Mouse (Mus musculus): ENCODE results near the gene Cyld. TPM values are rescaled to one million over a fixed set of nuclear protein-coding genes. Genes with fewer than 3 reads are reported as not detected.

Cyld gene
- total and polyA plus RNA-seq, 3 experiments = 7.2 to 7.8 TPM; not detected in 1

- H3K9ac ChIP-seq (ENCODE audit: control insufficient read depth, low read depth, low read length, poor library complexity, severe bottlenecking) = no peak overlapping the region
- H3K4me3 ChIP-seq (ENCODE audit: control insufficient read depth in 1 of 2, insufficient read depth in 1 of 2, low read depth in 2 of 2, low read length in 2 of 2) = no peak overlapping the region
- no peak for TF ChIP-seq POLR2AphosphoS2 (IDR thresholded peaks at IDR 0.05; ENCODE audit: low read length)
- TF ChIP-seq RCOR1 (IDR thresholded peaks at IDR 0.05; ENCODE audit: low read depth, low read length) = no peak
- no peak for TF ChIP-seq POLR2A (IDR thresholded peaks at IDR 0.05; ENCODE audit: control insufficient read depth in 1 of 2, insufficient read depth in 1 of 2, low read depth in 1 of 2, low read length in 2 of 2, poor library complexity in 1 of 2)
- TF ChIP-seq ZC3H11A (IDR thresholded peaks at IDR 0.05; ENCODE audit: low read depth, low read length) = no peak
- TF ChIP-seq CHD2 (IDR thresholded peaks at IDR 0.05; ENCODE audit: low read length) = no peak
- no peak for TF ChIP-seq GATA1 (IDR thresholded peaks at IDR 0.05; ENCODE audit: low read depth, low read length)
- no peaks in the 10 kb centered on the region for H3K79me2 ChIP-seq (ENCODE audit: control insufficient read depth, insufficient read depth, low read length, poor library complexity)
- no peak overlapping the region for H3K27ac ChIP-seq (ENCODE audit: control insufficient read depth, low read depth, low read length)
- H3K36me3 ChIP-seq (ENCODE audit: control insufficient read depth in 1 of 2, insufficient read depth in 2 of 2, low read length in 2 of 2) = no peaks in the 10 kb centered on the region
- peaks cover 0 to 2% of the 10 kb centered on the region in 2 experiments; a peak in 1 of 4 replicates for H3K4me1 ChIP-seq (ENCODE audit: control insufficient read depth in 1 of 2, insufficient read depth in 2 of 2, low read length in 2 of 2)
- no peaks in the 10 kb centered on the region for H3K9me3 ChIP-seq (replicated peaks; ENCODE audit: insufficient read depth, low read length)
- no peaks in the 10 kb centered on the region for H3K27me3 ChIP-seq (ENCODE audit: control insufficient read depth in 1 of 2, insufficient read depth in 2 of 2, low read length in 2 of 2)
- DNase-seq (ENCODE audit: low read depth, low spot score) = no peak
Observed at GRCm38 (mm10) chr8:88677071-88677470, 19.8 kb upstream of the Cyld start.

GRCm38 (mm10) chr8:88680566-88680965 is 16.3 kb upstream of the Cyld start:
- H3K79me2 ChIP-seq (ENCODE audit: control insufficient read depth, insufficient read depth, low read length, poor library complexity) = no peaks in the 10 kb centered on the region
- H3K9ac ChIP-seq (ENCODE audit: control insufficient read depth, low read depth, low read length, poor library complexity, severe bottlenecking) = no peak overlapping the region
- TF ChIP-seq UBTF (IDR thresholded peaks at IDR 0.05; ENCODE audit: borderline replicate concordance, insufficient read depth, low read depth, low read length) (no peak), POLR2AphosphoS2 (IDR thresholded peaks at IDR 0.05; ENCODE audit: low read length) (no peak), MAFK (IDR thresholded peaks at IDR 0.05; ENCODE audit: borderline replicate concordance, low read depth, low read length) (no peak), USF2 (IDR thresholded peaks at IDR 0.05; ENCODE audit: borderline replicate concordance in 1 of 2, insufficient read depth in 1 of 2, low read depth in 1 of 2, low read length in 2 of 2) (no peak), MYC (IDR thresholded peaks at IDR 0.05; ENCODE audit: low read depth, low read length) (no peak), SIN3A (IDR thresholded peaks at IDR 0.05; ENCODE audit: low read length) (no peak), E2F4 (IDR thresholded peaks at IDR 0.05; ENCODE audit: borderline replicate concordance, low read depth, low read length) (no peak), NELFE (IDR thresholded peaks at IDR 0.05; ENCODE audit: low read depth, low read length) (no peak), TBP (IDR thresholded peaks at IDR 0.05; ENCODE audit: low read depth, low read length) (no peak), MYB (IDR thresholded peaks at IDR 0.05; ENCODE audit: low read depth, low read length) (no peak), BHLHE40 (IDR thresholded peaks at IDR 0.05; ENCODE audit: borderline replicate concordance, low read depth, low read length) (no peak), KAT2A (conservative IDR thresholded peaks at IDR 0.05; ENCODE audit: low read depth, low read length) (no peak), MAX (IDR thresholded peaks at IDR 0.05; ENCODE audit: low read length) (no peak), POLR2AphosphoS5 (IDR thresholded peaks at IDR 0.05; ENCODE audit: borderline replicate concordance, low read depth, low read length) (no peak), JUND (IDR thresholded peaks at IDR 0.05; ENCODE audit: low read depth, low read length) (no peak), GATA1 (IDR thresholded peaks at IDR 0.05; ENCODE audit: low read depth, low read length) (no peak), ZNF384 (IDR thresholded peaks at IDR 0.05; ENCODE audit: low read depth, low read length) (no peak), ZMIZ1 (IDR thresholded peaks at IDR 0.05; ENCODE audit: low read depth, low read length) (no peak)
- no peaks in the 10 kb centered on the region for H3K36me3 ChIP-seq (ENCODE audit: control insufficient read depth in 1 of 2, insufficient read depth in 2 of 2, low read length in 2 of 2)
- no peak overlapping the region for H3K27ac ChIP-seq (ENCODE audit: control insufficient read depth, low read depth, low read length)
- H3K4me3 ChIP-seq (ENCODE audit: control insufficient read depth in 1 of 2, insufficient read depth in 1 of 2, low read depth in 2 of 2, low read length in 2 of 2) = no peak overlapping the region
- DNase-seq (ENCODE audit: low read depth, low spot score) = no peak
- no peaks in the 10 kb centered on the region for H3K27me3 ChIP-seq (ENCODE audit: control insufficient read depth in 1 of 2, insufficient read depth in 2 of 2, low read length in 2 of 2)
- H3K4me1 ChIP-seq (ENCODE audit: control insufficient read depth in 1 of 2, insufficient read depth in 2 of 2, low read length in 2 of 2) = no peaks in the 10 kb centered on the region
- H3K9me3 ChIP-seq (replicated peaks; ENCODE audit: insufficient read depth, low read length) = no peaks in the 10 kb centered on the region

Data from MEL (cell line).